Mouse (Mus musculus): ENCODE measurements around the gene Grb2. TPM values are rescaled to one million over a fixed set of nuclear protein-coding genes. Genes with fewer than 3 reads are reported as not detected.

Gene Grb2
- polyA plus RNA-seq, 1 experiment from 2014 or later = 39.6 TPM

- peaks cover 4% of the 10 kb centered on the region; the same call in 1 of the 2 replicates for H3K4me1 ChIP-seq (ENCODE audit: control insufficient read depth, insufficient read depth, low read length)
- H3K4me2 ChIP-seq (replicated peaks; ENCODE audit: low read depth, low read length) = no peak overlapping the region
- ATAC-seq (ENCODE audit: insufficient number of reproducible peaks, insufficient read depth, low FRiP score, low read depth) = no peak
- WGBS = 66% methylated on average over 8 of the region's 8 CpGs
- H3K36me3 ChIP-seq (ENCODE audit: control insufficient read depth, insufficient read depth, low read length) = no peaks in the 10 kb centered on the region
- H3K27ac ChIP-seq (ENCODE audit: low read length) = no peak overlapping the region
- no peaks in the 10 kb centered on the region for H3K27me3 ChIP-seq (ENCODE audit: control insufficient read depth, insufficient read depth, low read length)
- no peak overlapping the region for H3K4me3 ChIP-seq (ENCODE audit: low read depth, low read length)
- H3K9ac ChIP-seq (replicated peaks; ENCODE audit: low read depth, low read length) = no peak overlapping the region
- H3K9me3 ChIP-seq (ENCODE audit: control insufficient read depth, low read depth, low read length) = no peaks in the 10 kb centered on the region
Observed at GRCm38 (mm10) chr11:115635484-115635883, 72.9 kb downstream of the Grb2 start.

GRCm38 (mm10) chr11:115635041-115635440 lies 73.4 kb downstream of the Grb2 start:
- Histone ChIP-seq H3K4me1 (ENCODE audit: control insufficient read depth, insufficient read depth, low read length) (peaks cover 4% of the 10 kb centered on the region; the same call in 1 of the 2 replicates), H3K4me2 (replicated peaks; ENCODE audit: low read depth, low read length) (no peak overlapping the region)

GRCm38 (mm10) chr11:115634109-115634508 lies 74.3 kb downstream of the Grb2 start:
- WGBS = 62% methylated on average over 4 of the region's 4 CpGs
- H3K27ac ChIP-seq (ENCODE audit: low read length) = no peak overlapping the region
- no peak overlapping the region for H3K4me2 ChIP-seq (replicated peaks; ENCODE audit: low read depth, low read length)
- no peaks in the 10 kb centered on the region for H3K27me3 ChIP-seq (ENCODE audit: control insufficient read depth, insufficient read depth, low read length)
- H3K9me3 ChIP-seq (ENCODE audit: control insufficient read depth, low read depth, low read length) = no peaks in the 10 kb centered on the region
- H3K4me1 ChIP-seq (ENCODE audit: control insufficient read depth, insufficient read depth, low read length) = no peaks in the 10 kb centered on the region
- H3K36me3 ChIP-seq (ENCODE audit: control insufficient read depth, insufficient read depth, low read length) = no peaks in the 10 kb centered on the region
- no peak overlapping the region for H3K4me3 ChIP-seq (ENCODE audit: low read depth, low read length)
- ATAC-seq (ENCODE audit: insufficient number of reproducible peaks, insufficient read depth, low FRiP score, low read depth) = no peak
- H3K9ac ChIP-seq (replicated peaks; ENCODE audit: low read depth, low read length) = no peak overlapping the region

More at GRCm38 (mm10) chr11:115635041-115635440, 73.4 kb downstream of the Grb2 start:
- no peak overlapping the region for H3K27ac ChIP-seq (ENCODE audit: low read length)
- no peaks in the 10 kb centered on the region for H3K9me3 ChIP-seq (ENCODE audit: control insufficient read depth, low read depth, low read length)
- H3K9ac ChIP-seq (replicated peaks; ENCODE audit: low read depth, low read length) = no peak overlapping the region
- no peaks in the 10 kb centered on the region for H3K27me3 ChIP-seq (ENCODE audit: control insufficient read depth, insufficient read depth, low read length)
- H3K36me3 ChIP-seq (ENCODE audit: control insufficient read depth, insufficient read depth, low read length) = no peaks in the 10 kb centered on the region
- H3K4me3 ChIP-seq (ENCODE audit: low read depth, low read length) = no peak overlapping the region
- WGBS = 88% methylated on average over 8 of the region's 8 CpGs
- no peak for ATAC-seq (ENCODE audit: insufficient number of reproducible peaks, insufficient read depth, low FRiP score, low read depth)

- no peak for ATAC-seq (ENCODE audit: insufficient number of reproducible peaks, insufficient read depth, low FRiP score, low read depth)
Observed at GRCm38 (mm10) chr11:115632862-115633261, 75.5 kb downstream of the Grb2 start.

GRCm38 (mm10) chr11:115632247-115632646 lies 76.2 kb downstream of the Grb2 start:
- no peak overlapping the region for H3K4me2 ChIP-seq (replicated peaks; ENCODE audit: low read depth, low read length)
- peaks cover under 1% of the 10 kb centered on the region; the same call in 1 of the 2 replicates for H3K4me1 ChIP-seq (ENCODE audit: control insufficient read depth, insufficient read depth, low read length)
- no peaks in the 10 kb centered on the region for H3K27me3 ChIP-seq (ENCODE audit: control insufficient read depth, insufficient read depth, low read length)
- no peak for ATAC-seq (ENCODE audit: insufficient number of reproducible peaks, insufficient read depth, low FRiP score, low read depth)
- H3K9ac ChIP-seq (replicated peaks; ENCODE audit: low read depth, low read length) = no peak overlapping the region
- H3K27ac ChIP-seq (ENCODE audit: low read length) = no peak overlapping the region
- no peak overlapping the region for H3K4me3 ChIP-seq (ENCODE audit: low read depth, low read length)
- no peaks in the 10 kb centered on the region for H3K36me3 ChIP-seq (ENCODE audit: control insufficient read depth, insufficient read depth, low read length)
- 68% methylated on average over 7 of the region's 7 CpGs for WGBS
- no peaks in the 10 kb centered on the region for H3K9me3 ChIP-seq (ENCODE audit: control insufficient read depth, low read depth, low read length)

More at GRCm38 (mm10) chr11:115632862-115633261, 75.5 kb downstream of the Grb2 start:
- Histone ChIP-seq H3K36me3 (ENCODE audit: control insufficient read depth, insufficient read depth, low read length) (no peaks in the 10 kb centered on the region), H3K27me3 (ENCODE audit: control insufficient read depth, insufficient read depth, low read length) (no peaks in the 10 kb centered on the region), H3K4me1 (ENCODE audit: control insufficient read depth, insufficient read depth, low read length) (no peaks in the 10 kb centered on the region), H3K9ac (replicated peaks; ENCODE audit: low read depth, low read length) (no peak overlapping the region), H3K4me3 (ENCODE audit: low read depth, low read length) (no peak overlapping the region), H3K27ac (ENCODE audit: low read length) (no peak overlapping the region), H3K9me3 (ENCODE audit: control insufficient read depth, low read depth, low read length) (no peaks in the 10 kb centered on the region), H3K4me2 (replicated peaks; ENCODE audit: low read depth, low read length) (no peak overlapping the region)
- WGBS = 84% methylated on average over 10 of the region's 10 CpGs

GRCm38 (mm10) chr11:115631505-115631890 lies 76.9 kb downstream of the Grb2 start:
- no peak for ATAC-seq (ENCODE audit: insufficient number of reproducible peaks, insufficient read depth, low FRiP score, low read depth)
- Histone ChIP-seq H3K4me2 (replicated peaks; ENCODE audit: low read depth, low read length) (no peak overlapping the region), H3K9ac (replicated peaks; ENCODE audit: low read depth, low read length) (no peak overlapping the region), H3K4me3 (ENCODE audit: low read depth, low read length) (no peak overlapping the region), H3K27ac (ENCODE audit: low read length) (0 out of 2 replicates have a peak overlapping the region, but pooled peaks have one; percentile 21), H3K4me1 (ENCODE audit: control insufficient read depth, insufficient read depth, low read length) (peaks cover 5% of the 10 kb centered on the region; the same call in 1 of the 2 replicates), H3K9me3 (ENCODE audit: control insufficient read depth, low read depth, low read length) (no peaks in the 10 kb centered on the region), H3K27me3 (ENCODE audit: control insufficient read depth, insufficient read depth, low read length) (no peaks in the 10 kb centered on the region), H3K36me3 (ENCODE audit: control insufficient read depth, insufficient read depth, low read length) (no peaks in the 10 kb centered on the region)
- WGBS = 23% methylated on average over 3 of the region's 3 CpGs

- 0 out of 2 replicates have a peak overlapping the region, but pooled peaks have one; percentile 21 for H3K27ac ChIP-seq (ENCODE audit: low read length)
- no peaks in the 10 kb centered on the region for H3K27me3 ChIP-seq (ENCODE audit: control insufficient read depth, insufficient read depth, low read length)
- no peak overlapping the region for H3K9ac ChIP-seq (replicated peaks; ENCODE audit: low read depth, low read length)
- no peak; the same call in 1 of the 2 replicates for ATAC-seq (ENCODE audit: insufficient number of reproducible peaks, insufficient read depth, low FRiP score, low read depth)
- 47% methylated on average over 16 of the region's 16 CpGs for WGBS
- H3K4me3 ChIP-seq (ENCODE audit: low read depth, low read length) = no peak overlapping the region
- H3K4me2 ChIP-seq (replicated peaks; ENCODE audit: low read depth, low read length) = no peak overlapping the region
- no peaks in the 10 kb centered on the region for H3K9me3 ChIP-seq (ENCODE audit: control insufficient read depth, low read depth, low read length)
- H3K4me1 ChIP-seq (ENCODE audit: control insufficient read depth, insufficient read depth, low read length) = peaks cover 5% of the 10 kb centered on the region; the same call in 1 of the 2 replicates
- H3K36me3 ChIP-seq (ENCODE audit: control insufficient read depth, insufficient read depth, low read length) = no peaks in the 10 kb centered on the region
Observed at GRCm38 (mm10) chr11:115630532-115631504, 77.6 kb downstream of the Grb2 start.

- Histone ChIP-seq H3K4me3 (ENCODE audit: low read depth, low read length) (no peak overlapping the region), H3K27ac (ENCODE audit: low read length) (no peak overlapping the region), H3K27me3 (ENCODE audit: control insufficient read depth, insufficient read depth, low read length) (no peaks in the 10 kb centered on the region), H3K9ac (replicated peaks; ENCODE audit: low read depth, low read length) (no peak overlapping the region), H3K4me1 (ENCODE audit: control insufficient read depth, insufficient read depth, low read length) (peaks cover 5% of the 10 kb centered on the region; the same call in 1 of the 2 replicates), H3K9me3 (ENCODE audit: control insufficient read depth, low read depth, low read length) (no peaks in the 10 kb centered on the region), H3K36me3 (ENCODE audit: control insufficient read depth, insufficient read depth, low read length) (no peaks in the 10 kb centered on the region), H3K4me2 (replicated peaks; ENCODE audit: low read depth, low read length) (no peak overlapping the region)
- no peak for ATAC-seq (ENCODE audit: insufficient number of reproducible peaks, insufficient read depth, low FRiP score, low read depth)
- WGBS = 80% methylated on average over 13 of the region's 13 CpGs
Observed at GRCm38 (mm10) chr11:115629734-115630531, 78.5 kb downstream of the Grb2 start.
